ENCODE assay signal across 12 mouse cellular contexts in genomic region chr4:87984091-87984490, GRCm38 (mm10). TPM values are rescaled to one million over a fixed set of nuclear protein-coding genes. Genes with fewer than 3 reads are reported as not detected.
DNase-seq lines count a peak whose midpoint lies in the region; ATAC-seq and TF ChIP-seq lines count a peak whose summit lies in the region.
"Had no signal": no experiment of that assay in that cellular context is flagged by ENCODE, and none has a peak within 500 bp of the region (broad histone marks: within the 10 kb centered on the region; RNA-seq: fewer than 3 reads in every experiment).

No protein-coding gene starts in this region.

- no peak for TF ChIP-seq EP300 in heart, postnatal 0 days (IDR thresholded peaks at IDR 0.05; ENCODE audit: low read depth)
- no peak for TF ChIP-seq EP300 in stomach, postnatal 0 days (optimal IDR thresholded peaks at IDR 0.05)

- peak overlapping the region; percentile 28; the same call in 1 of the 2 replicates for H3K4me2 ChIP-seq in heart, postnatal 0 days (ENCODE audit: low read depth, low read length)
- H3K4me2 ChIP-seq in lung, embryonic 15.5 days, result 0 out of 2 replicates have a peak overlapping the region, but pooled peaks have one; percentile 16
- 0 out of 2 replicates have a peak overlapping the region, but pooled peaks have one; percentile 15 for H3K4me2 ChIP-seq in stomach, postnatal 0 days (replicated peaks; ENCODE audit: low read depth)
- H3K4me2 ChIP-seq: limb, embryonic 15.5 days; midbrain, embryonic 11.5 days had no signal

- intact Hi-C loops in heart, postnatal 36 days (cut with DNase I), result no loop called here

- no peak overlapping the region for H3K9ac ChIP-seq in heart, postnatal 0 days (replicated peaks; ENCODE audit: low read depth, low read length)
- no peak overlapping the region for H3K9ac ChIP-seq in lung, embryonic 15.5 days
- H3K9ac ChIP-seq in stomach, postnatal 0 days (ENCODE audit: low read length), result no peak overlapping the region
- H3K9ac ChIP-seq: limb, embryonic 15.5 days had no signal

- no peaks in the 10 kb centered on the region for H3K36me3 ChIP-seq in heart, postnatal 0 days (replicated peaks; ENCODE audit: control insufficient read depth, insufficient read depth, low read length)
- no peaks in the 10 kb centered on the region for H3K36me3 ChIP-seq in lung, embryonic 15.5 days
- H3K36me3 ChIP-seq in stomach, postnatal 0 days (ENCODE audit: control insufficient read depth, insufficient read depth, low read length), result no peaks in the 10 kb centered on the region
- H3K36me3 ChIP-seq: limb, embryonic 15.5 days had no signal

- no peaks in the 10 kb centered on the region for H3K27me3 ChIP-seq in heart, postnatal 0 days (ENCODE audit: control insufficient read depth, insufficient read depth, low read length)
- H3K27me3 ChIP-seq in lung, embryonic 15.5 days, result no peaks in the 10 kb centered on the region
- H3K27me3 ChIP-seq in stomach, postnatal 0 days (ENCODE audit: control insufficient read depth, insufficient read depth, low read length), result no peaks in the 10 kb centered on the region
- H3K27me3 ChIP-seq: limb, embryonic 15.5 days had no signal

- ATAC-seq in heart, postnatal 0 days (ENCODE audit: insufficient read depth, low read depth), result no peak
- no peak for ATAC-seq in lung, embryonic 15.5 days (ENCODE audit: borderline replicate concordance, extremely low read depth, low FRiP score, low TSS enrichment)
- ATAC-seq in stomach, postnatal 0 days (ENCODE audit: low FRiP score, low TSS enrichment), result no peak

- no peak for DNase-seq in heart, postnatal 0 days (ENCODE audit: low spot score)
- no peak for DNase-seq in heart, postnatal 36 days
- DNase-seq in lung, postnatal 10 days, result no peak
- no peak for DNase-seq in stomach, postnatal 0 days (ENCODE audit: low spot score)
- DNase-seq in adrenal gland, adult 2 months, result no peak
- DNase-seq: cerebellum, postnatal 14 days; gastrocnemius, postnatal 25 days; layer of hippocampus, adult 9-11 months had no signal

- H3K4me1 ChIP-seq in heart, postnatal 0 days (ENCODE audit: control insufficient read depth, insufficient read depth), result peaks cover 26% of the 10 kb centered on the region
- H3K4me1 ChIP-seq in lung, embryonic 15.5 days, result peaks cover 49% of the 10 kb centered on the region
- peaks cover 8% of the 10 kb centered on the region for H3K4me1 ChIP-seq in embryonic fibroblast, embryonic 13.5 days (ENCODE audit: control insufficient read depth, insufficient read depth, low read length)
- no peaks in the 10 kb centered on the region; the same call in none of the 2 replicates for H3K4me1 ChIP-seq in stomach, postnatal 0 days (replicated peaks; ENCODE audit: control insufficient read depth, insufficient read depth)

- no peak for TF ChIP-seq POLR2A in embryonic fibroblast, embryonic 13.5 days (IDR thresholded peaks at IDR 0.05; ENCODE audit: low read depth, low read length)

- 73% methylated on average over 5 of the region's 5 CpGs for WGBS in heart, postnatal 0 days
- 30% methylated on average over 5 of the region's 5 CpGs for WGBS in lung, embryonic 15.5 days
- WGBS in stomach, postnatal 0 days, result 47% methylated on average over 5 of the region's 5 CpGs

- no peaks in the 10 kb centered on the region for H3K9me3 ChIP-seq in heart, postnatal 0 days (replicated peaks; ENCODE audit: control insufficient read depth, low read length)
- H3K9me3 ChIP-seq in lung, embryonic 15.5 days, result no peaks in the 10 kb centered on the region
- no peaks in the 10 kb centered on the region for H3K9me3 ChIP-seq in stomach, postnatal 0 days (ENCODE audit: control insufficient read depth, low read length)
- H3K9me3 ChIP-seq: limb, embryonic 15.5 days had no signal

- H3K27ac ChIP-seq in heart, postnatal 0 days (ENCODE audit: low read depth), result 0 out of 2 replicates have a peak overlapping the region, but pooled peaks have one; percentile 11
- peak overlapping the region; percentile 54 for H3K27ac ChIP-seq in lung, embryonic 15.5 days
- H3K27ac ChIP-seq in embryonic fibroblast, embryonic 13.5 days (ENCODE audit: insufficient read depth, low read length), result peak overlapping the region; percentile 66
- peak overlapping the region; percentile 56 for H3K27ac ChIP-seq in stomach, postnatal 0 days (replicated peaks)
- H3K27ac ChIP-seq: limb, embryonic 15.5 days had no signal

- no peak overlapping the region for H3K4me3 ChIP-seq in heart, postnatal 0 days (ENCODE audit: low read depth, low read length)
- no peak overlapping the region for H3K4me3 ChIP-seq in lung, embryonic 15.5 days
- H3K4me3 ChIP-seq in embryonic fibroblast, embryonic 13.5 days (ENCODE audit: insufficient read depth, low read length), result no peak overlapping the region
- no peak overlapping the region for H3K4me3 ChIP-seq in stomach, postnatal 0 days (ENCODE audit: low read depth, low read length)
- H3K4me3 ChIP-seq: limb, embryonic 15.5 days had no signal

- no peak for TF ChIP-seq CTCF in heart, postnatal 0 days (IDR thresholded peaks at IDR 0.05; ENCODE audit: low read depth)
- TF ChIP-seq CTCF in embryonic fibroblast, embryonic 13.5 days (IDR thresholded peaks at IDR 0.05; ENCODE audit: borderline replicate concordance, insufficient read depth, low read length), result no peak
- no peak for TF ChIP-seq CTCF in stomach, postnatal 0 days (IDR thresholded peaks at IDR 0.05; ENCODE audit: low read depth)

RNA-seq across cellular contexts. Expression of gene Mllt3, which starts 49.1 kb away (rescaled TPM):
- 5.1 and 27.2 TPM in 2 replicates for total RNA-seq in heart, postnatal 0 days (2014; rRNA removed; ENCODE audit: low replicate concordance)
- polyA plus RNA-seq in heart, postnatal 0 days (2015; fragmentation: Nextera tagmentation; extraction: Ambion mirVana), result 13.5 and 14.6 TPM in 2 replicates
- 10 to 100 TPM; 10.5 to 14.9 TPM for total RNA-seq in heart, postnatal 36 days (2021)
- polyA plus RNA-seq in lung, embryonic 15.5 days (2015; fragmentation: Nextera tagmentation; extraction: Ambion mirVana), result 44.3 and 45.6 TPM in 2 replicates
- 41.6 and 42.0 TPM in 2 replicates for polyA plus RNA-seq in embryonic fibroblast, embryonic 13.5 days (2011; ENCODE audit: insufficient read length, low read depth, missing spikeins)
- polyA plus RNA-seq in stomach, postnatal 0 days (2015; fragmentation: Nextera tagmentation; extraction: Ambion mirVana), result 82.5 and 82.9 TPM in 2 replicates
- total RNA-seq in adrenal gland, adult 2 months (2021), result 10 to 100 TPM; 24.7 to 30.0 TPM
- polyA plus RNA-seq in adrenal gland, adult 2 months (2012; rRNA removed), result 2.2 and 3.0 TPM in 2 replicates

Comparison
In these comparisons a context has a peak if more than half of its experiments do, and no peak if none do; other contexts are left out.
1. H3K27ac ChIP-seq: peak in every context shown above with its lines; median percentile 66 in embryonic fibroblast, embryonic 13.5 days; 56 in stomach, postnatal 0 days; 54 in lung, embryonic 15.5 days; 11 in heart, postnatal 0 days.